Mouse (Mus musculus): ENCODE results near the gene Tnnt3. TPM values are rescaled to one million over a fixed set of nuclear protein-coding genes. Genes with fewer than 3 reads are reported as not detected.

Tnnt3 gene
- total RNA-seq, 4 experiments from 2014 or later, result 1.1 to 1.5 (median 1.3) TPM; not detected in 1

- DNase-seq, result no peak
Observed at GRCm38 (mm10) chr7:142545967-142546366, 47.3 kb downstream of the Tnnt3 start.

GRCm38 (mm10) chr7:142547874-142548273 is 49.2 kb downstream of the Tnnt3 start:
- DNase-seq, result no peak

GRCm38 (mm10) chr7:142548706-142549105 is 50.1 kb downstream of the Tnnt3 start:
- no peak for DNase-seq

GRCm38 (mm10) chr7:142549941-142550763 is 51.5 kb downstream of the Tnnt3 start:
- peak; percentile 30 for DNase-seq

GRCm38 (mm10) chr7:142550935-142551373 is 52.3 kb downstream of the Tnnt3 start:
- DNase-seq, result no peak

GRCm38 (mm10) chr7:142551691-142552090 is 53.1 kb downstream of the Tnnt3 start:
- no peak for DNase-seq

GRCm38 (mm10) chr7:142552591-142553416 is 54.2 kb downstream of the Tnnt3 start:
- DNase-seq, result no peak

GRCm38 (mm10) chr7:142553417-142554335 is 55.0 kb downstream of the Tnnt3 start:
- no peak for DNase-seq

- no peak for DNase-seq
Observed at GRCm38 (mm10) chr7:142554625-142555024, 56.0 kb downstream of the Tnnt3 start.

GRCm38 (mm10) chr7:142555366-142556088 is 56.9 kb downstream of the Tnnt3 start:
- DNase-seq, result no peak

GRCm38 (mm10) chr7:142556089-142556476 is 57.4 kb downstream of the Tnnt3 start:
- no peak for DNase-seq

- DNase-seq, result no peak
Observed at GRCm38 (mm10) chr7:142557696-142558095, 59.1 kb downstream of the Tnnt3 start.

- DNase-seq, result no peak
Observed at GRCm38 (mm10) chr7:142558511-142559146, 60.0 kb downstream of the Tnnt3 start.

GRCm38 (mm10) chr7:142559651-142560175 is 61.1 kb downstream of the Tnnt3 start:
- no peak for DNase-seq

- no peak for DNase-seq
Observed at GRCm38 (mm10) chr7:142560942-142561855, 62.6 kb downstream of the Tnnt3 start.

GRCm38 (mm10) chr7:142561856-142562404 is 63.3 kb downstream of the Tnnt3 start:
- DNase-seq, result no peak

- DNase-seq, result no peak
Observed at GRCm38 (mm10) chr7:142563168-142563567, 64.5 kb downstream of the Tnnt3 start.

GRCm38 (mm10) chr7:142564955-142565643 is 66.5 kb downstream of the Tnnt3 start:
- no peak for DNase-seq

Measured in adrenal gland, adult 8-10 months (tissue).